Mouse (Mus musculus) frontal cortex, adult 2 months (tissue): ENCODE measurements at regions not wholly inside any gene's neighbourhood (a gene's known extent, or its start where the extent isn't known, plus 50 kb on each side); places are given as distances from the start of the nearest gene placed in this dataset.

ENCODE experiments used
- DNase-seq, 2 experiments: peaks; one replicate each; pipeline ENCODE4 v3.0.0; 2022; ENCODE audit warnings: low spot score in 1 of 2; ENCODE audit errors: extremely low spot score in 1 of 2

DNA sequence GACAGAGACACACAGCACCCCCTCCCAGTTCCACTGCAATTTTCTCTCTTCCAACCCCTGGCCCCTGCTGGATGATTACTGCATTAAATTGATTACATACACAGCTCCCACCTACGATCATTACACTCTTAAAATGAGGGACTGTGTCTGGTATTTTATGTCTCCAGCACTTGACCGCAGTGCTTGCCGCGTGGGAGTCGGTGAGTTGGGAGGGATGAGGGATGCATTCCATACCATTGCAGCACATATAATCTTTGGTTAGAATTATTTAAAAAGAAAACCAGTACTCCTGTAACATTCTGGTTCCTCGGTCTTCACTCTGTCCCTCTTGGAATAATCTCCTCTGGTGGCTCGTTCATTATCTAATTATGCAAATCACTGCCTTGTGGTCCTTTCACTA lies 230.2 kb upstream of the Far2 start:
- no peak for DNase-seq

DNA sequence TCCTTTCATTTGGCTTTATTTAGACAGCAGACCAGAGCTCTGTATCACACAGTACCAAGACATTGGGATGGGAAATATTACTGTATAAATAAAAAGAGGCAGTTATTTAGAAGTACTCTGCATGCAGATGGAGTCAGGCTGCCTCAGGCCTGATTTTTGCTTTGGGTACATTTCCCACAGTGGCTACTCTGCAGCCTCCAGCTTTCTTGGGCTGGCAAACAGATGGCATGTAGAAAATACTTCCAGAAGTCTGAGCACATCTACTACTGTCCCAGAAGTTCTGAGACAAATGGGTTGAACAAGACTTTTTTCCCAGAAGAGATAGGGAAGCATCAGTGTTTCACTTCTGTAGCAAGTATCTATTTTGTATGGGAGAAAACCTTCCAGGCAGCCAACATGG lies 229.8 kb upstream of the Far2 start:
- DNase-seq: peak in 1 of 2 experiments; percentile 11

DNA sequence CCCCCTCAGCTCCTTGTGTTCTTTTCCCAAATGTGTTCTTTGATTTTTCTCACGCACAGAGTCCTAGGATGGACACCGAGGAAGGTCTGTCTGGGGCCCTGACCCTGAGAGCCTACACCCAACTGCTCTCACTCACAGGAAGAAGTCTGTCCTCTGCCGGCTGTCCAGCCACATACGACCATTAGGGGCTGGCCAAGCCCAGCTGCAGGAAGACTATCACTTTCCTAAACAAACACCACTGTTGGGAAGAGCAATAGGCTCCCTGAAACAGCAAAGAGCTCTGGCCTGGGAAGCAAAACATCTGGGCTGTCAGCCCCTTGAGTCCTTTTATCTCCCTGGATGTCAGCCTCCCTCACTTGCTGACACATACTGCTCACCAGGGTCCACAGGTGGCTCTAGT lies 224.8 kb upstream of the Far2 start:
- DNase-seq: no peak

DNA sequence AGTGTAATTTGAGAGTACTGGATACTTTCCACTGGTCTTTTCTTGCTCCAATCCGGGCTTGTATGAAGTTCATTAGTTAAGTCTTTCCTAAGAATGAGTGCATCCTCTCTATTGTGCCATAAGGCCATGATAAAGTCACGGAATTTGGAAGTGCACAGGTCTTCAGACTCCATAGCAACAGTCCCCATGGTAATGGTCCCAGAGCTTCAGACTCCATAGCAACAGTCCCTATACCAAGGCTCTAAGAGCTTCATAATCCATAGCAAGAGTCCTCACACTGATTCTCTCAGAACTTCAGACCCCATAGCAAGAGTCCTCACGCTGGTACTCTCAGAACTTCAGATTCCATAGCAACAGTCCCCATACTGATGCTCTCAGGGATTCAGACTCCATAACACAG lies 214.5 kb upstream of the Far2 start:
- DNase-seq: no peak

DNA sequence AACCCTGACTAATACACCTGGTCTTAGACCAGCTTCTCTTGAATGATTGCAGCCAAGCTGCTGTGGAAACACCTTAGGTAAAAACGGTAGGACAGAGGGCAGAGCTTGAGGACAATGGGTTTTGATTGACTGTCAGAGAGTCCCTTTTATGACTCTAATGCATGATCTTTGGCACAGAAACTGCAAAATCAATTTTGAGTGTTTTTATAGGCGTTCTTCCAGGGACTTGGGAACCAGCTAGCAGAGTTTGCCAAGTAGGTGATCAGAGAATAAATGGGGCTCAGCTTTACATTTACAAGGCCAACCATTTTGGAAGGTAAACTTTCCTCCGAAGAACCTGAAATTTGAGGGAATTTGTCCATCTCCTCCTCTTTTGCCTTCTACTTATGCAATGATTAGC lies 213.6 kb upstream of the Far2 start:
- DNase-seq: no peak

DNA sequence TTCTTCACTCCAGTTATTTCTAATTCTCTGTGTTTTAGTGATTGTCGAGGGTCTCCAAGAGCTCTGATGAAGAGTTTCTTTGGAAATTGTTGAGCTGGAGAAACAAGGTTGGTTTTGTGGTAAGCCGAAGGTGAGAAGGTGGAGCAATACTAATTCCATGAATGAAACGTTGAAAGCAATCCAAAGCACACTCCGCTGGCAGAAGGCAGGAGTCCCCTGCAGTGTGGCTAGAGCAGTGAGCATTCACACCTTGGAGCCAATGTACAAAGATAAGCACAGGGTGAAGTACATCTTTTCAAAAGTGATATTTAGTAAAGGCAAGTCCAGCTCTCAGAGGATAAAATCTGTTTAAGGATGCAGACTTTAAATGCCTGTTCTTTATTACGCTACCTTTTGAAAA lies 208.2 kb upstream of the Far2 start:
- no peak for DNase-seq

DNA sequence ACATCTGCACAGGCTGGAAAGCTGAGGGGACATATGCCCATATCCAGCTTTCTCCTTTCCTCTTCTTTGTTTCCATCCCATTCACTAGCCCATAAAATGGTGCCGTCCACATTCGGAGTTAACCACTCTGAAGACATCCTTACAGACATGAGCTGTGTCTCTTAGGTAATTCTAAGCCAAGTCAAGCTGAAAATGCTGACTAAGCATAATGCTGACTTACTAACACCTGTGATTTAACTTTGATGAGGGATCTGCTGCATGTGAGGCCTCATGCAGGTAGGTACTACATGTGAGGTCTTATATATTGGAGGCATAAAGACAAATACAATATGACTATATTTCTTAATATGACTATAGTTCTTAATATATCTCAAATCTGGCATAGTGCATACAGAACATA lies 197.1 kb upstream of the Far2 start:
- DNase-seq: no peak

DNA sequence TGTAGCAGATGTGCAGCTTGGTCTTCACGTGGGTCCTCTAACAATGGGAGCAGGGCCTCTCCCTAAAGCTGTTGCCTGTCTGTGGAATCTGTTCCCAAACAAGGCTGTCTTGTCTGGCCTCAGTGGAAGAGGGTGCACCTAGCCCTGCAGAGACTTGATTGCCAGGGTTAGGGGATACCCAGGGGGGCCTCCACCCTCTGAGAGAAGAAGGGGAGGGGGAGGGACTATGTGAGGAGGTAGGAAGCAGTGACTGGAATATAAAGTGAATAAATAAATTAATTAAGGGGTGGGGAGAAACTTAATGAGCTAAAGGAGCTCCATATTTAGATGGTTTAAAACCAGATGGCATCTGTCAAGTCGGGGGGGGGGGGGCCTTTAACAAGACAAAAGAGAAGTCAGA lies 185.9 kb upstream of the Far2 start:
- DNase-seq: no peak

DNA sequence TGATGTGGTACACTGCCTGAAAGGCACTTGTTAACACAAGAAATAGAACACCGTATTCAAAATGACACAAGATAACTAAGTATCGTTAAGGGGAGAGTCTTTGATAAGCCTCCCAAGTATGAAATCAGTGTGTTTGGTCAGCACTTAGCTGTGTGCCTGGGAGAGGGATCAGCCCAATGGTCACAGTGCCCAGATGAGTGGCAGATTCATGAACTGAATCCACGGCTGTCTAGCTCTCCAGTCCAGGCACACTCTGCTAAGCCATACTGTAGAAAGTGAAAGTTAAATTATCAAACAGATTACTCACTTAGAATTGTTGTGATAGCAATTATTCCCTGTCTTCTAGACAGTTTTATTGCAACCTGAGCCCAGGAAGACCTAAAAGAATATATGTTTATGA lies 176.0 kb upstream of the Far2 start:
- no peak for DNase-seq

DNA sequence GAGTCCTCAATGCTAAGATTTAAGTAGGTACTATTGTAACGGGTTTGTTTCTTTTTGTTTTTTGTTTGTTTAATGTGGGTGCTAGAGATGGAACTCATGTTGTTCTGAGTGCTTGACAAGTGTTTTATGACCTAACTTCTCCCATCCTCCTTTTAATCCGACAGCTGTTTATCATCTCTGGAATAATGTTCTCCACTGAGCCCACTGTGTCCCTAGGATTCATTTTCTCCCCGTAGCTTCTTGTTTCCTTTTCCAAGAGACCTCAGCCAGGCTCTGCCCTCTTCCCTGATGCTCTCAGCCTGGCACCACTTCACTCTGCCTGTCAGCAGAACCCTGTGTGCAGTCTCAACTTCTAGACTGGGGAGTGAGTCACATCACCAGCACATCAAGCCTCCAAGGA lies 173.9 kb upstream of the Far2 start:
- DNase-seq: peak in 1 of 2 experiments; percentile 4

DNA sequence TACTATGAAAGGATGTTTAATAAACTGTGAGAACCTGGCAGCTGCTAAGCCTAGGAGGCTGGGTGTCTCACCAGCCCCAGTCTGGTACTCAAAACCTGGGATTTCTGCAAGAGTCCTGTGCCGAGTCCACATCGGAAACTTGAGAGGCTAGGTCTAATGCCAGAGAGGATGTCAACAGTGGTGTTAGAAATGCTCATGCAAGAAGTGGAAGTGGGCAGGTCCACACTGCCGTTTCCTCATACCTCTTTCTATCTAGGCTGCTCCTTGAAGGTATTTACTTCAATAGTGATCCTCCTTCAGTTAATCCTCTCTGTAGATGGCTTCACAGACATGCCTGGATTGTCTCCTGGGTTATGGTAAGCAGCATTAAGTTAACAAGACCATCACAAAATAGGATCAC lies 168.6 kb upstream of the Far2 start:
- no peak for DNase-seq

DNA sequence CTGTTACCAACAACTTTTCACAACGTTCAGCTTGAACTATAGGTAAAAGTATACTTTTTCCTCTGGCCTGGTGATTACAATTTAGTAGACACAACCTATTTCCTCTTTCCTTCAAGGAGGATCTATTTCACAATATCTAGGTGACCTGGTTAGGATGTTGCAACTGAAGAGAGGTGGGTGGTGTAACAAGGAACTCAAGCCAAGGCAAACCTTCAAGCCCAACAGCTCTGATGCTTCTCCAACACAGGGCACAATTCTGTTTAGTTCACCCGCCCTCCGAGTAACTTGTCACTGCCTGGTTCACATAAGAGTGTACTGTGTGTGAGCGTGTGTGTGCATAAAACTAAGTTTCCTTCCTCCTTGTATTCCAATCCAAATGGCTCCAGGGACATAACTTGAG lies 161.2 kb upstream of the Far2 start:
- no peak for DNase-seq

DNA sequence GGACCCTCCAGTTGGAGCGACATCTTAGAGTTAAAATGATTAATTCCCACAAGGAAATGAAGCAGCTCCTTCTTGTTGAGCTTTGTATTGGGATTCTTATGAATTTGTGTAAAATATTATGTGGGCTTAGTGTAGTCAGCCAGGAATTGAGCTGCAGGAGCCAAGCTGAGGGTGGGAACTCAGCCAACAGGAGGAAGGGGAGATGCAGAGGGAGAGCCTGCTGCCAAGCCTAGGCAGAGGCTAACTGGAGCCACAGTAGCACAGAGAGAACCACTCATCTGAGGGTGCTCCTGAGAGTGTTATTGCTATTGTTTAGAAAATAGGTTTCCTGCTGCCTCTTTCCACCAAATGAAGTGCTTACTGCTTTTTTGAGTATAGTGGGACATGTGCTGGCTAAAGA lies 127.4 kb upstream of the Far2 start:
- no peak for DNase-seq

DNA sequence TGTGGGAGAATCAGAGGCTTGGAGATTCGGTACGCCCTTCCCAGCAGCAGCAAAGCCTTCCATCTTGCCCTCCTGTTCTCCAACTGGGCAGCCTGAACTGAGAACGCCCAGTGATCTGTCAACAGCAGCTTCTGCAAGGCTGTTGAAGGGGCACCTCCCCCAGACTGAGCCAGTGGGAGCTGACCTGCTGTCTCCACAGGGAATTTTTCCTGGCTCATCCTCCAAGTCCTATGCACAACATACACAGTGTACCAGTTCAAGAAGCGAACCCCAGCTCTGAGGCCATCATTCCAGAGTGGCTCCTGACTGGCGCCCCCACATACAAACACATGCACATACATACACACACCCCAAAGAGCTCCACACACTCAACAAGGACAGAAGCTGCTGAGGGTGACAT lies 126.0 kb upstream of the Far2 start:
- DNase-seq: no peak

DNA sequence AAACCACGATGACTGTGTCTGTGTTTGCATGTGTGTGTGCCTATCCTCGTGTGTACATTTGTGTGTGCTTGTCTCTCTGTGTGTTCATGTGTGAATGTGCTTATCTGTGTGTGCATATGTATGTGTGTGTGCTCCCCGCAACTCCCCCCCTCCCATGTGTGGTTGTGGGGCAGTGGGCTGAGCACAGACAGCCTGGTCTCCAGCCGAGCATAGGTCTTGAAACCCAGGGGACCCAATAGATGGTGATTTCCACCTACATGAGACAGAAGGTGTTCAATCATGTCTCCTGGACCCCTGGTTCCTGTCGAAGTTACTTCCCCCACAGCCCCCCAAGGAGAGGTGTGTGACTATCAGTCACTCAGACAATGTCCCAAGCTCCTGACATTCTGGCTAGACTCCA lies 124.6 kb upstream of the Far2 start:
- DNase-seq: no peak

DNA sequence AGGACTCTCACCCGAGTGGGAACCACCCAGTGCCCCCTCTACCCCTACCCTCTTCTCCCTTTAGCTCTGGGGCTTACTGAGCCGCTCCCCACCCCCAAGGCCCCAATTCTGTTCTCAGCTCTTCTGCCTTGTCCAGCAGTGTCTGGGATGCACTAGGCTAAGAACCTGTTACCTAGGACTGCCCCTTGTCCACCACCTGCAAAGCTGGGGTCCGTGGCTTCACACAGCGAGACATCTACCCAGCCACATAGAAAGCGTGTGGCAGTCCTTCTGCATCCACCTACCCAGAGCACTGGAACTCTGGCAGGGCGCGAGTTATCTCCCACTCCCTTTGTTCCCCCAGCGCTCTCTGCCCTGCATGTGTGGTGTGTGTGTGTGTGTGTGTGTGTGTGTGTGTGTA lies 123.8 kb upstream of the Far2 start:
- no peak for DNase-seq

DNA sequence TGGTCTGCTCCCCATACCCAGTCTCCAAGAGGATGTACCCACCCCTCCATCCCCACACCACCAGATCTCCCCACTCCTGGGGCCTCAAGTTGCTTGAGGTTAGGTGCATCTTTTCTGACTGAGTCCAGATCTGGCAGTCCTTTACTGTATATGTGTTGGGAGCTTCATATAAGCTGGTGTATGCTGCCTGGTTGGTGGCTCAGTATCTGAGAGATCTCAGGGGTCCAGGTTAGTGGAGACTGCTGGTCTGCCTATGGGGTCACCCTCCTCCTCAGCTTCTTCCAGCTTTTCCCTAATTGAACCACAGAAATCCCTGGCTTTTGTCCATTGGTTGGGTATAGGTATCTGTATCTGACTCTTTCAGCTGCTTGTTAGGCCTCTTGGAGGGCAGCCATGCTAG lies 118.1 kb upstream of the Far2 start:
- DNase-seq: no peak

DNA sequence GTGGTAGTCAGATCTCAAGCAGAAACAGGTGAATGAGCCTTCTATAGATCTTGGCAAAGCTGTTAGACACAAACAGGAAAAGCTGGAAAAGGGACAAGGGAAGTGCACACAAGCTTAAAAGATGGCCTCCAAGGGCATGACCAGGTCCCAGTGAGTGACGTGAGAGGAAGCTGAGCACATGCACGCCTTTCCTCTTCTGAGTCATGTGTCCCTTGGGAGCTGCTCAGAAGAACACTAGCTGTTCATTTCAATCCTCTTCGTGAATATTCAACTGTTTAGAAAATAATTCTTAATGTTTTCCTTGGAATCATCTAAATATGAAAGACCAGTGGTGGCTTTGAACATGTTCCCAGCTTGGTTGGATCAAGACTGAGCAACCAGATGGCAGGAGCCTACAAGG lies 103.0 kb upstream of the Far2 start:
- no peak for DNase-seq

DNA sequence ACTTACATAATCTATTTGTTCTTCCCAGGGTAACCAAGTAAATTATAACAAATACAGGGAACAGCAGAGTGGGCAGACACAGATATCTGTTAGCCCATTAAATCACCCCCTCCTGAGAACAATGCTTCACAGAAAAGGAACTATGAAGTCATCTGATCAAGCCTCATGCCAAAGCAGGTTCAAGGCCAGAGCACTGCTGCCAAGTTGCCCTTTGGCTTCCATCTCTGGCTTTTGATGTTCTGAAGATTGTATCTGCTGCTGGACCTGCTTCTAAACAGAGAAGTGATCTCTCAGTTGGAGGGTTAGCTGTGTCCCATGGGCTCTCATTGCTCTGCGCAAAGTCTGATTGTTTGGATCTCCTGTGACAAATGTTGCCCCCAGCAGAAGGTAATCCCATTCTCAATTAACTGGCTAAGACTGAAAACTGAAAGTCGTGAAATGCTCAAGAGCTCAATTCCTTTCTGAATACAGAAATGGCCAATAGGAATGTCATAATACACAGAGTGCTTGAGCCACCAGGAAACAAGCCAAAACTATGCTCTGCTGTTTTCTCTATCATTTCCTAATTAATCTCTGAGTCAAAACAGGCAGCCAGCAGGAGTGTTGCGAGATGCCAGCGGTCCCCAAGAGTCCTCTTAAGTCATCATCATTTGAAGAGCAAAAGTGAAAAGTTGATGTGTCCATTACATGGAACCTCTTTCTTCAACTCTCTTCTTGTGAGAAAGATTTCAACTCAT lies 102.0 kb upstream of the Far2 start:
- DNase-seq: no peak

DNA sequence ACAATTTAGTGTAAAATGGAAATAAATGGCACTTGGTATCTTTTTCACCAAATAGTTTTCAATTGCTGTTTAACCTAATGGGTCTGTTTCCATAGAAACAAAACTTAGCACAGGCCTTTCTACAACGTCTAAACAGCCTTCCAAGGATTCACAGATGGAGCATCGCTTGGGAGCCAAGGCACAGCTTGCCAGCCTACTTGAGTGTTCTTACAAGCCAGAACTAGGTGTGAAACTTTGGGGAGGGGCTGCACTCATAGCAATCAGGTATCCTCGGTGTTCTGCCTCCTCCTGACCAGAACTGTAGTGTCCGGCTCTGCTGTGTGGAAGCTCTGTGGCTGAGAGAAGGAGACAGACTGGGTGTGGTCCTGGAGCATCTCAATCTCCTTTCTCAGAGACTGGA lies 99.1 kb upstream of the Far2 start:
- DNase-seq: peak in 1 of 2 experiments; percentile 12

DNA sequence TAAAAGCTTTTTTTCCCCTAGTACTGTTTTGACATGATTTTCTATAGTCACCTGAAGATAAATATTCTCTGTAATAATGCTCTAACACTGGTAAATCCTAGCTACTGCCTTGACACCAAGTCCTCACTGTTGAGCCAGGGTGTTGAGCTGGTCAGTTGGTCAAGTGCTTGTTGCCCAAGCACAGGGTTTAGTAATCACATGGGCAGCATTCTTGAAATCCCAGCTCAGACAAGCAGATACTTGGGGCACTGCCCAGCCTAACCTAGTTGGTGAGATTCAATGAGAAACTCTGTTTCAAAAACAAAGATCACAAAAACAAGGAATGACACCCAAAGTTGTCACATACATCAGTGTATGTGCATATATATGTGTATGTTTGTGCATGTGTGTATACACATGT lies 95.4 kb upstream of the Far2 start:
- DNase-seq: no peak

DNA sequence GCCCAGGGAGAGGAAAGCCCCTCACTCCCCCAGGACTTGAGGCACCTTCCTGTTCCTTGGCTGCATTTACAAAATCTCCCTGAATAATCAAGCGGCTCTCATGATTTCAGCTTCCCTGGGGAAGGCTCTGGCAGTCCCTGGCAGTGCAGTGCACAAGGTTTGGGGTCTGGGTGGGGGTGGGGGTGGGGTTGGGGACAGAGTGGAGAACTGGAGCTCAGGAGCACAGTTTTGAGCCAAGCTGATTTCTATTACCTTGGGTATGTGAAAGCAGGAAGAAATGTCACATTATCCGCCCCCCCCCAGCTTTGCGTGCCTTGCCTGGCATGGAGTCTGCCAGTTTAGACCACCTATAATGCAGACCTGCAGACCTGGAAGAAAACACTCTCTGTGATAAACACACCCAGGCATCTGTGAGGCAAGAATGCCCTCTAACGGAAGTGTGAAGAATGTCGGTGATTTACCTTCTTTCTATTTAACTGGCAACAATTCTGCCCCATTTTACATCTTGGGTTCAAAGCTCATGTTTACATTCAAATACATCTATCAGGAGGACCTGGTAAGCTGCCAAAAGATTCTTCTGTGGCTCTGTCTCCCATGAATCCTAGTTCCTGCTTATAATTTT lies 93.9 kb upstream of the Far2 start:
- DNase-seq: peak in 1 of 2 experiments; percentile 32

DNA sequence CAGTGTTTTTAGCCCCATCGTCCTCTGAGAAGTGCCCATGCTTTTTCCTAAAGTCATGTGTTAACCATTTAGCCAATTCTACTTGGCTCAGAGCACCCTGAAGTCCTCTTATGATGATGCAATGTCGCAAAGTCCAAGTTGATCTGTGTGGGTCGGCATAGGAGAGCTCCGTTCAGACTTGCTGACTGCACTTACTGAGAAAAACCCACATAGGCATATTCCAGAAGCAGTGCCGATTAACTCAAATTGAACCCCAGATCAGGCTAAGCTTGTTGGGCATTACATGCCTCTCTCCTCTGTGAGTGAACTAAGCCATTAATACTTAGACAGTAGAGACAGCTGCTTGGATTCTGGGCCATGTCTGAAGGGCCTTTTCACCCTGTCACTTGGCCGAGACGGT lies 93.3 kb upstream of the Far2 start:
- DNase-seq: no peak
